Mouse (Mus musculus): ENCODE data around the gene Aspg.

Aspg gene

DNA sequence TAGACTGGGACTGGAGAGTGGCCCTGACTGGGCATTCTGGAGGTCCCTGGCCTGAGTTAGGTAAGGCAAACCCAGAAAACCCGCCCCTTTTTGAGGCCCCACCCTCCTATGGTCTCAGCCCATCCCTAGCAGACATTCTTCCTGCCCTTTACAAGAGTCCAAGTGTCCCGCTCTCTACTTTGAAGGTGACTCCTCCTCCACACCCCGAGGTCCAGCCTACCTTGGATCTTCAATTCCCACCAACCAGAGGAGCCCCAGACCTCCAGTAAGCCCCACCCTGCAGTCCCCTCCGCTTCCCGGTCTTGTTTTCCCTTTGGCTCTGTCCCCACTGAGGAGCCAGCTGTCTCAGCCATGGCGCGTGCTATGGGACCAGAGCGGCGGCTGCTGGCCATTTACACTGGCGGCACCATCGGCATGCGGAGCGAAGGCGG lies at the start of gene Aspg:
Gene Aspg, plus strand, starts transcription at position 139 of the 431 bp plus-strand sequence.
- no peak for DNase-seq (ENCODE audit: low read depth in 1 of 2, low spot score in 2 of 2)

DNA sequence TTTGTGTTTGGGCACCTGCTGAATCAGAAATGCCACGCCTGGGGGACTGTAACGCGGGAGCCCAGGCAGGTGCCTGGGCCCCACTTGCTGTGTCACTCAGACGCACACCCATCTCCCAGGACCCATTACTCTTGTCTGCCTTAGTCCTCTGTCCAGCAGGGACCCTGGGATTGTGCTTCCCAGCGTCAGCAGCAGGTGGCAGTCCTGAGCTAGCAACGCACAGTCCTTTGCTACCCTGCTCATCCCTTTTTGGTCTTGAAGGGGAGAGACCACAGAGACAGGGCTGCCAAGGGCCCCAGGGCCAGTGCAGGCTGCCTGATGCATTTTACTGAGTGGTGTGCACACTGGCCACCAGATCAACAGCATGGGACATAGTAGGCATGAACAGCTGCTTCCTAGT lies 28.8 kb upstream of the Aspg start:
- DNase-seq (ENCODE audit: low read depth in 1 of 2, low spot score in 2 of 2): peak in 1 of 2 experiments; percentile 11

DNA sequence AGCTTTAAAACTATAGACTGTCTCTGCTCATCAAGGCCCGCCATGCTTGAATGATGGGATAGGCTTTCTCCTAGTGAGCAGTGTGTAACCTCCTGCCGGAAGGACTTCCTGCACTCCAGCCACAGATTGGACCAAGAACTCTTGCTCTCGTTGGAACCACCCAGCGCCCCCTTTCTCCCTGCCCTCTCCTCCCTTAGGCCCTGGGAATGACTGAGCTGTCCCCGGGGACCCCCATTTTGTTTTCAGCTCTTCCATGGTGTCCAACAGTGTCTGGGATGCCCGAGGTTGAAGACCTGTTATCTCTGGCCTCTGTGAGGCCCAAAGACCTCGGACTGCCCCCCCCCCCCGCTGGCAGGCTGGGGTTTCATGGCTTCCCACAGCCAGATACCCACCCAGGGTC lies 26.6 kb upstream of the Aspg start:
- no peak for DNase-seq (ENCODE audit: low read depth in 1 of 2, low spot score in 2 of 2)

DNA sequence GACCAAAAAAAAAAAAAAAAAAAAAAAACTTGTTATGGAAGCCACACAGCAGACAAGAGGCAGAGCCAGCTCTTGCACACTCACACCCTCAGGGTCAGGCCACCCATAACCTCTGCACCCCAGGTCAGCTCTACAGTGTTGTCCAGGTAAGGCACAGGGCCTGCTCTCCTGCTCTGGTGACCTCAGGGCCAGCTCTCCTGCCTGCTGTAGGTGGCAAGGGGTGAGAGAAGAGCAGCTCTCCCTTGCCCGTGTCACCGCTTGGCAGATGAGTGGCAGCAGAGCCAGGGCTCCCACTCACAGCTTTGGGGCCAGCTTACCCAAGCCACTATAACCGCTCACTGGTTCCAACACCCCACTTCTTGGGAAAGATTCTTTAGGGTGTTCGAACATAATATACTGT lies 25.6 kb upstream of the Aspg start:
- DNase-seq (ENCODE audit: low read depth in 1 of 2, low spot score in 2 of 2): no peak

DNA sequence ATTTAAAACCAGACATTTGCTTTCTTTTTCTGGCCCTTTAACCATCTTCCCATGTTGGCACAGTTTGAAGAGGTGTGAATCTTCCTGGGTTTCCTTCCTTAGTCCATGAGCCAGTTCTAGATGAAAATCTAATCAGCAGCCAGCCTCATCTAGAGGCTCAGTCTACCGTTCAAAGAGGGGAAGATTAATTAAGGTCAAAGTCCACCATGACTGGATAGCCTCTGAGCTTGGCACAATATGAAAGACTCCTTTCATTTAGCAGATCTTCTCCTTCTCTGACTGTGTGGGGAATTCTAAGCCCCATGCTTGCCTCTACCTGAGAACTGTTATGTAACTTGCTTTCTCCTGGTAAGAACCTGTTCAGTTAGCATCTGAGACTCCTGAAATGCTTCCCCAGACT lies 24.2 kb upstream of the Aspg start:
- no peak for DNase-seq (ENCODE audit: low read depth in 1 of 2, low spot score in 2 of 2)

DNA sequence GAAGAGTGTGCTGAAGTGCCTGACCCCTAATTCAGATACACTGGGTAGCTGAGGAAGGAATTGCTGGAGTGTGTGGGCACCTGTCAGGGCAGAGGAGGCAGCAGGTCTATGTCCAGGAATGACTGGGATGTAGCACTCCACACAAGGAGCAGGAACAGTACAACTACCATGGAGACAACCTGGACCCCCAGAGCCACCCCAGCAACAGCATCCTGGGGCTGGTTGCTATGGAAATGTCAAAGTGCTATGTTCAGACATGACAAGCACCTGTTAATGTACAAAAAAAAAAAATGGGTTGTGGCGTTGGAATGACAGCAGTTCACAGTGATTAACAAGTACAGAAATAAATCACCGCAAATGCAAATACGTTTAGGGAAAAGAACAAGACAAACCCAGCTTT lies 20.2 kb upstream of the Aspg start:
- DNase-seq (ENCODE audit: low read depth in 1 of 2, low spot score in 2 of 2): no peak

DNA sequence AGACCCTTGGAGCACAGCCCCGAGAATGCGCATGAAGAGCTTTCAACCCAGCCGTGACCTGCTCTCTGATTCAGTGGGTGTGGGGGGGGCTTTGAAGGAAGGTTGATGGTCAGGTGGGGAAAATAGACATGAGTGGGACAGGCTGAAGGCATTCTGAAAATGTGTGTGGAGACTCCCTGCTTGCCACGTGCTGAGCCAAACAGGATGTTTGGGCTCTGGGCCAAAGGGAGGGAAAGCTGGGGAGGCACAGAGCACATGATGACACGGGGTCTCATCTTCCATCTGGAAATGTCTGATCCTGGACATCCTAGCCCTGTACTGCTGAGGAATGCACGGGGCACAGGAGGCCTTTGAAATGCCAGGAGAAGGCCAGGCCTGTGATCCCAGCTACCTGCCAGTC lies 19.8 kb upstream of the Aspg start:
- DNase-seq (ENCODE audit: low read depth in 1 of 2, low spot score in 2 of 2): no peak

DNA sequence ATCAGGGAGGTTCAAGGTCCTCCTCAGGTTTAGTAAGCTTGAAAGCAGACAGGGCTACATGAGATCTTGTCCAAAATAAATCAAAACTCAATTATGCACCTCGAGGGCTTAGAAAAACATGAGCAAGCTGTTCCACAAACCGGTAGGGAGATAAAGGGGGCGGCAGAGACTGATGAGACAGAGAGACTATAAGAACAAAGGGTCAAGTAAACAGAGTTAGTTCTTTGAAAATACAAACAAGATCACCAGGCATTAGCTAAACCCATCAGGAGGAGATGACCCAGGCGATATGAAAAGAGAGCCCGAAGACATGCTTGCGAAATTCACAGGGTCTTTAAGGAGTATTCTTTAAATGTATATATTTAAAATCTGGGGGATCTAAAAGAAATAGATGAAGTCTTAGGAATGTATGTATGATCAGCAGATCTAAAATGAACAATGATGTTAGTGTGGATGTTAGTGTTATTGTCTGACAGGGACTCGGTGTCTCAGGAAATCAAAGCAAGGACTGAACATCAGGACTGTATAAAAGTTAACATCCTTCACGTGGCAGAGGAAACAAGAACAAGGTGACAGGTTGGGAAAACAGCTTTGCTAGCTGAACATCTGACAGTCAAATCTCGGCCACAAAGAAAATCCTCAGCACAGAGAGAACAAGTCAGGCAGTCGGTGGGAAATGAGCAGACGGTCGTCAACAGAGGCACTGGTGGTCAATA lies 17.7 kb upstream of the Aspg start:
- DNase-seq (ENCODE audit: low read depth in 1 of 2, low spot score in 2 of 2): no peak

DNA sequence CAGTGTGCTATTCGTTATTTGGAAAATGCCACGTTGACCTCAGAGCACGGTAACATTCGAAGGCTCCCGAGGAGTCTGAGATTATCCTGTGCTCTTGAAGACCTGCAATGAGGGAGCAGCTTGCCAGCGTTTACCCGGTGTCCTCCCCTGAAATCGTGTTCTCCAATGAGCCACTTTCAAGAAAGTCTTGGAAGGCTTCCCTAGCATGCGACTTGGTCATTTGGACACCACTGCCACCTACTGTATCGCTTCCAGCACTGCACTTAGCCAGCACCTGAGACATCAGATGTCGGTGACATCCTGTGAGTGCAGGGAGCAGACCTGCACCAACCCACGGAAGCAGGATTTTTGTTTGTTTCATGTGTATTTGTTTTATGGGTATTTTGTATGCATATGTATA lies 15.4 kb upstream of the Aspg start:
- DNase-seq (ENCODE audit: low read depth in 1 of 2, low spot score in 2 of 2): no peak

DNA sequence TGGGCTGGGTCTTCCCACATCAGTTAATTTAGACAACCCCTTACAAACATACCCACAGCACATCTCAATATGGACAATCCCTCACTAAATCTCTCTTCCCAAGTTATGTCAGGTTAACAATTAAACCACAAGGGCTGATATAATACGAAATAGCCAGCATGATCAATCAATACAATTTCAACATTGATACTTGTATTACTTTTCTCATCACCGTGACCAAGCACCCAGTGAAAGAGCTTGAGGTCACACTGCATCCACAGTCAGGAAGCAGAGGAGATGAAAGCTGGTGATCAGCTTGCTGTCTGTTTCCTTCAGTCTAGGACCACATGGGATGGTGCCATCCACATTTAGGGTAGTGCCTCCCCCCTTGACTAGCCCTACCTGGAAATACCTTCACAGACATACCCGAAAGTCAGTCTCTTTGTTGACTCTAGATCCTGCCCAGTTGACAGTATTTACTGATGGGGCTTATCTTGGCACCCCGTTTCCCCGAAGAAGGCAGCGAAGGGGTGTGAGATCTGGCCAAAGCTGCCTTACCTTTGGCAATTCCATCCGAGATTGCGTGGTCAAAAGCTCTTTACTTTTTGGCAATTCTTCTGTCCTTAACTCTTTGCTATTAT lies 12.1 kb upstream of the Aspg start:
- no peak for DNase-seq (ENCODE audit: low read depth in 1 of 2, low spot score in 2 of 2)

DNA sequence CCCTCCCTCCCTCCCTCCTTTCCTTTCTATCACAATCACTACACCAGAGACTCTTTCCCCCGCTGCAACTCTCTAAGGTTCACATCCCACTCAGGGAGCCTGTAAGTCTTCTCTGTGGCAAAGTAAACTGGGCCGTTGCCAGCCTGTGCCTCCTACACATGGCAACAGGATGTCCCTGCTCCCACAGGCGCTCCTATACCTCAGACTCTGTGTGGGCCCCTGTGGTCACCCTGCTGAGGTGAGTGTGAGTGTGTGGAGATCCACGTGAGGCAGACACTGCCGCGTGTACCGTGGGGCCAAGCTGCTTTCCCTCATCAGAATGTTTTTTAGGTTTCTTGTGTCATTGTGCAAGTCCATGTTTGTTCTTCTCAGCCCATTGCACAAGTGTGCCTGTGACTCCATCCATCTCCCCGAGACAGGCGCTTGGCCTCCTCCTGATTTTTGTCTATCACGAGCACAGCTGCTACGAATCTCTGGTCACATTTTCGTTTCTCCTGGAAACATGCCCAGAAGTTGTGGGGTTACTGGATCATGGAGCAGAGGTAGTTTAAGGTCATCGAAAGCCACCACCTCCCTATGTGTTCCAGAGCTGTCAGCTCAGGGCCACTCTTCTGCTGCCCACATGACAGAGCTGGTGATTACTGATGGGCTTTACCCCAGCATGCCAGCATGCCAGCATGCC lies 10.3 kb upstream of the Aspg start:
- no peak for DNase-seq (ENCODE audit: low read depth in 1 of 2, low spot score in 2 of 2)

DNA sequence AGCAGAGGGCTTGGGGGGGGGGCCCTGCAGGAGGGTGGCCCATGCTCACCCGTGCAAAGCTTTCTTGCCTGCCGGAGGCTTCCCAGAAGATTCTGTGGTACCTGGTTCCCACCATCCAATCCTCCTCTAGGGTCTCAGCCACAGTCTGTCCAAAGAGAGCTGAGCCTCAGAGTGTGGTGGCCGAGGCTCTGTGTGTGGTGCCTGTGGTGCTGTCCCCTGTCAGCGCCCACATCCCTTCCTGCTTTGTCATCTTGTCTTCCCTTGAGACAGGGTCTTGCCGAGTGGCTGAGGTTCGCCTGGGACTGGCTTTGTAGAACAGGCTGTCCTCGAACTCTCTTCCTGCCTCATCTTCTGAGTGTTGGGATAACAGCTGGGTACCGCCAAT lies 9.8 kb upstream of the Aspg start:
- DNase-seq (ENCODE audit: low read depth in 1 of 2, low spot score in 2 of 2): no peak

DNA sequence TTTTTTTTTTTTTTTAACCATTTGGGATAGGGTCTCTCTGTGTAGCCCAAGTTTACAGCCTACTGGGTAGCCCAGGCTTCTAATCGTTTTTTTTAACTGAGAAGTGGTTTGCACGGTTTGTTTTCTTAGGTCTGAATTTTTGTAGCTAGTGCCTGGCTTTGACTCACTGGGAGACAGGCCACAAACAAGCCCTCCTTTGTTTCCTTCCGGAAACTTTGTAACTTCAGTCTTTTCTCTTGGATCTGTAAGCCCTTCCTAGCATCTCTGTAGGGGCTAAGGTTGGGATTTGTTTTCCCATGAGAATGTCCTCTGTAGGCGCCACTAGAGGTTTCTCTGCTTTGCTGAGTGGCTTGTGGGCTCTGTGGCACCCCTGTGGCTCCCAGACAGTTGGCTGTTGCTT lies 6.4 kb upstream of the Aspg start:
- DNase-seq (ENCODE audit: low read depth in 1 of 2, low spot score in 2 of 2): no peak

DNA sequence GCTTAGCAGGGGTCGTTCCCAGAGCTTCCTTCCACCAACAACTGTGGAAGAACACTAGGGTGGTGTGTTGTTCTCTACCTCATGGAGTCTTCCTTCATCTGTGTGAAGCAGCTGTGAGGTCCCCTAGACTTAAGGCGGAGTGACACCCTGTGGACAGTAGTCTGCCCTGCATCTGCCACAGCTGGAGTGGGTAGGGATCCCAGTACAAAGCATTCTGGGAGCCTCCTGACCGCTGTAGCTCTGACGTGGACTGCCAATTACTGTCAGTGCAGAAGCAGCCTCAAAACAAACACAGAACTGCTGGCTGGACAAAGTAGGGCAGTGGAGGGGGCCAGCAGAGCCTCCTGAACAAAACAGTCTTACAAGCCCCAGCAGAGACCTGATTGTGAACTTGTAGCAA lies 5.4 kb upstream of the Aspg start:
- DNase-seq (ENCODE audit: low read depth in 1 of 2, low spot score in 2 of 2): no peak

DNA sequence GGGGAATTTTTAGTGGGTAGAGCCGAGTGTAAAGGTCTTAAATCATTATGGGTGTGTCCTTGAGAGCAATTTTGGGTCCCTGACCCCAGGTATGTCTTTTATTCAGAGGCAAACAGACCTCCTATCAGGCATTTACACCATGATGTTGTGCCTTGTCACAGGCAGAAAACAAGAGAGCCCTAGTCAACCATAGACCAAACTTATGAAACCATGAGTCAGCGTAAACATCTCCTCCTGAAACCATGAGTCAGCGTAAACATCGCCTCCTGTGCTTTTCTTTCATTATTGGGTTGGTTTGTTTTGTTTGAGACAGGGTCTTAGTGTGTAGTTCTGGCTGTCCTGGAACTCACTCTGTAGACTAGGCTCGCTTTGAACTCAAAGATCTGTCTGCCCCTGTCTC lies 3.3 kb upstream of the Aspg start:
- no peak for DNase-seq (ENCODE audit: low read depth in 1 of 2, low spot score in 2 of 2)

DNA sequence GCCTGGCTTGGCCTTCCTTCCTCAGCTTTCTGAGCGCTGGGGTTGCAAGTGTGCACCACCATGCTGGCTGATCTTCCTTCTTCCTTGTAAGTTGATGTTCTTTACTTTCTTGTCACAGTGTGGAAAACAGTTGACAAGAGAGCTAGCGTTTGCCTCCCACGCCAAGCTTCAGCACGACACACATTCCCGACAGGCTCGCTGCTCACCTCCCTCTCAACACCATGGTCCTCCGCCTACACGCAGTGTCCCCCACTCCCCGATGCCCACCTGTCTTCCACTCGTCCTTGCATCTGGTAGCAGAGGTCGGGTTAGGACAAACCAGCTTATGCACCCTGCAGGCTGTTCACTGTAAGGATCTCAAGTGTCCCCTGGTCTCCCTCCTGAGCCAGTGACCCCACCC lies 1.6 kb upstream of the Aspg start:
- DNase-seq (ENCODE audit: low read depth in 1 of 2, low spot score in 2 of 2): no peak

DNA sequence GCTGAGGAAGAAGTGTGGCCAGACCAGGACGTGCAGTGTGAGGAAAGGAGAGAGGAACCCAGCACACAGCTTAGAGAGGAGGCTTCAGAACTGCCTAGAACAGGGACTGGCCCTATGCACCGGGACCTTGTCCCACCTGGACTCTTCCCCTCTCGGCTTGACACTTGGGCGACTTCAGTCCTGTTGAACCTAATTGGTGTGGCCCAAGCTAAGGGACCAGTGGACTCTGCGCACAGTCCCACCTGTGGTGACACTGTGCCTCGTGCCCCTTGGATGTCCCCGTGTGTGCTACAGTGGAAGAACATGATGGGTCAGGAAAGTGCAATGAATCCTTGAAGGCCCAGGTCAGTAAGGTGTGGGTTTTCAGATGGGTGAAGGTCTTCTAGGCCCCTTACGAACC lies 1.2 kb downstream of the Aspg start:
- DNase-seq (ENCODE audit: low read depth in 1 of 2, low spot score in 2 of 2): no peak

DNA sequence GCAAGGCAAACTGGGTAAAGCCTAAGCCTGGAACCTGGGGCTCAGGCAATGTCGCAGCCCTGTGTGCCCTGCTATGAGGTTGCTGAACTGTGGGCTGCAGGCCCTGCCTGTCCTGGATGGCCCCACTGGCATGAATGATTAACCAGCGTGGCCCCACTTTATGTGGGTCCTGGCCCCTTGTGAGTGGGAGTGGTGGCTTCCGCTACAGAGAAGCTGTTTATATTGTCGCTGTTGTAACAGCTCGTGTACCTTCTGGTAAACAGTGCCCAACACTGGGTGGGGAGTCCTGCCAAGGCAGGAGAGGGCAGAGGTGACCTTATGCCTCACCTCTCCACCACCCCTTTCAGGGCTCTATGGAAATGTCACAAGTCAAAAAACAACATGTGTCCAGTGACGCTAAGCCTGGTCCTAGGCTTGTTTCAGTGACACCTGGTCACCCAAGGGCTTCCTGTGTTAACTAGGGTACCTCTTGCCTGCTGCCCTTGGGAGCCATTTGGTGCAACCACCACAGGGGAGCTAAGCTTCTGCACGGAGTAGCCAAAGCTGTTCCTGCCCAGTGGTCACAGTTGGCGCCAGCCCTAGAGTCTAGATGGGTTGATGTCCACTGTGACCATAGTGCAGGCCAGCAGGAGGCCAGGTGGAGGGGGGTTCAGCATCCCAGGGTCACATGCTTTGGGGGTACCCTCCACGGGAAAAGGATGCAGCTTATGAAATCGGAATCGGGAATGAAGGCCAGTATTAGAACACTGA lies 2.4 kb downstream of the Aspg start:
- DNase-seq (ENCODE audit: low read depth in 1 of 2, low spot score in 2 of 2): no peak

DNA sequence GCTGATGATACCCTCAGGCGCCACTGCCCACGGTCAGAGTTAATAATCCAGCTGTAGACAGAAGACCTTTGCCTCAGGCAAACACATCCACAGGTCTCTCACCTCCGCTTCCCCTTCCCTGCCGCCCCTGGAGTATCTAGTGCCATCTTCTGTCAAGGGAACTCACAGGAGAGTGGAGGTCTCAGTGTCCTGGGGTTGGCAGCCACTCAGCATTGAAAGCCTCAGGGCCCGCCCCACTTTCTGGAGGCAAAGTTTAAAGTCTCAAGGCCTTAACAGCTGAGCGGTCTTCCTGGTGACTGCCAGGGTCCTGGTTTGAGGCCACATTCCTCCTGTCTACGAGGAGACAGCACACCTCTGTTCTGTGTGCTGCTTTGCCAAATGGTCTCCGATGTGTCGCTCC lies 3.2 kb downstream of the Aspg start:
- DNase-seq (ENCODE audit: low read depth in 1 of 2, low spot score in 2 of 2): no peak

DNA sequence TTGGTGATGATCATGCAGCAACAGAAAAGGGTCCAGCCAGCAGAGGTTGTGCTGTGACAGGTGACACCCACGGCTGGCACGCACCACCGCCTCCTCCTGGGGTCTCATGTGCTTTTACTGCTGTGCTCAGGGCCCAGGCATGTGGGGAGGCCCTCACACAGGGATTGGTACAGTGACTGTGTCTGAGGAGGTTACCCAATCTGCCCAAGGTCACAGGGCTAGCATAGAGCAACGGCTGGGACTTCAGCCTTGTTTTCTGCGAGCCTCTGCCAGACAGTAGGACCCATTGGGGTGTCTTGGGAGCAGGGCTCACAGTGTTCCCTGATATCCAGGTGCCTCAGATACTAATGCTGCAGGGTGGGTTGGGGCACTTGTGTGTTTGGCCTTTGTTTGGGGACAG lies 4.8 kb downstream of the Aspg start:
- DNase-seq (ENCODE audit: low read depth in 1 of 2, low spot score in 2 of 2): no peak

DNA sequence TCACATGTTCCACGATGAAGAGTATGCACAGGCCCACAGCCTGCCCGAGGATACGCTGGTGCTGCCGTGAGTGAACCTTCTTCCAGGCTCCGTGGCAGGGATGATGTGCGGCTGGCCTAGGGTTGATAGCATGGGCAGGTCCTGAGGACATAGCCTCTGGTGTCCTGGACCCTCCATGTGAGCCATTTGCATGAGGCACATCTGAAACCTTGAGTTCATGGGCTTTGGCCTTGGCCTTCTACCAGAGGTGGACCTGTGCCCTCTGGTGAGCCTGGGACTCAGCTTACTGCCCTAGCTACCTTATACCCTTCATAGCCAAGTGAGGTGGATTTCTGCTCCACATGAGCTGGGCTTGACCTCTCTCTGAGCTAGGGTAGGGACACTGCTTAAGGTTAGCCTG lies 5.8 kb downstream of the Aspg start:
- DNase-seq (ENCODE audit: low read depth in 1 of 2, low spot score in 2 of 2): no peak

Measured in monocyte, adult 2 months (primary cell).